Mouse (Mus musculus) A20 (cell line): ENCODE results near the gene St8sia4.

Experiments used
- DNase-seq: peaks from one replicate; pipeline ENCODE4 v3.0.0-alpha.2; 2011; ENCODE audit warnings: low read depth, low spot score

The St8sia4 gene

GRCm38 (mm10) chr1:95667435-95668252, at the start of gene St8sia4:
TSS of gene St8sia4 (minus strand) at chr1:95667571.
- peak; percentile 97 for DNase-seq

GRCm38 (mm10) chr1:95709181-95709580, 41.8 kb upstream of the St8sia4 start:
- no peak for DNase-seq

- DNase-seq: peak; percentile 34
These were observed 32.5 kb upstream of the St8sia4 start for GRCm38 (mm10) chr1:95699903-95700302.

GRCm38 (mm10) chr1:95674052-95674451, 6.7 kb upstream of the St8sia4 start:
- no peak for DNase-seq

GRCm38 (mm10) chr1:95668253-95668805, 958 bp upstream of the St8sia4 start:
- DNase-seq: peak; percentile 49

- peak; percentile 62 for DNase-seq
These were observed 640 bp downstream of the St8sia4 start for GRCm38 (mm10) chr1:95666541-95667320.

- DNase-seq: peak; percentile 80
These were observed 1.4 kb downstream of the St8sia4 start for GRCm38 (mm10) chr1:95665951-95666484.

GRCm38 (mm10) chr1:95664969-95665702, 2.2 kb downstream of the St8sia4 start:
- DNase-seq: peak; percentile 73

GRCm38 (mm10) chr1:95664321-95664825, 3.0 kb downstream of the St8sia4 start:
- DNase-seq: peak; percentile 86

- DNase-seq: peak; percentile 89
These were observed 10.2 kb downstream of the St8sia4 start for GRCm38 (mm10) chr1:95657051-95657668.

GRCm38 (mm10) chr1:95655564-95655963, 11.8 kb downstream of the St8sia4 start:
- no peak for DNase-seq

GRCm38 (mm10) chr1:95653445-95653844, 13.9 kb downstream of the St8sia4 start:
- DNase-seq: no peak

- DNase-seq: no peak
These were observed 23.1 kb downstream of the St8sia4 start for GRCm38 (mm10) chr1:95644292-95644691.

- no peak for DNase-seq
These were observed 28.4 kb downstream of the St8sia4 start for GRCm38 (mm10) chr1:95639001-95639400.

- peak; percentile 79 for DNase-seq
These were observed 43.0 kb downstream of the St8sia4 start for GRCm38 (mm10) chr1:95624376-95624775.

- no peak for DNase-seq
These were observed 48.7 kb downstream of the St8sia4 start for GRCm38 (mm10) chr1:95618647-95619046.

GRCm38 (mm10) chr1:95618125-95618524, 49.2 kb downstream of the St8sia4 start:
- no peak for DNase-seq

- DNase-seq: no peak
These were observed 57.4 kb downstream of the St8sia4 start for GRCm38 (mm10) chr1:95610017-95610416.

GRCm38 (mm10) chr1:95609045-95609444, 58.3 kb downstream of the St8sia4 start:
- DNase-seq: peak; percentile 29

GRCm38 (mm10) chr1:95605458-95605857, 61.9 kb downstream of the St8sia4 start:
- no peak for DNase-seq

- DNase-seq: peak; percentile 42
These were observed 69.3 kb downstream of the St8sia4 start for GRCm38 (mm10) chr1:95598108-95598507.
